Mouse (Mus musculus): Measurements from ENCODE around the gene Tmem203.

GRCm38 (mm10) chr2:25239766-25240165 is 15.5 kb upstream of the Tmem203 start:
- TF ChIP-seq HCFC1 (IDR thresholded peaks at IDR 0.05; ENCODE audit: borderline replicate concordance, insufficient read depth, low read length) (no peak), ZC3H11A (IDR thresholded peaks at IDR 0.05; ENCODE audit: borderline replicate concordance, low read depth, low read length) (no peak), ZNF384 (IDR thresholded peaks at IDR 0.05; ENCODE audit: low read depth, low read length) (no peak), MAFK (IDR thresholded peaks at IDR 0.05; ENCODE audit: insufficient read depth, low read depth, low read length) (no peak), CHD2 (IDR thresholded peaks at IDR 0.05; ENCODE audit: low read depth, low read length) (no peak)

Measured in ES-E14 (cell line).